Mouse (Mus musculus) layer of hippocampus, postnatal 14 days (tissue): Measurements from ENCODE around the gene Ccdc153. TPM values are rescaled to one million over a fixed set of nuclear protein-coding genes. Genes with fewer than 3 reads are reported as not detected.

Experiments
- DNase-seq, 2 experiments: peaks; one replicate each; pipeline ENCODE4 v3.0.0; 2021 to 2022; ENCODE audit warnings: low spot score in 2 of 2, mixed read lengths in 1 of 2
- total RNA-seq, 2 experiments: library from RNA; stranded (reverse); gene quantifications; 2 replicates each; pipeline ENCODE4 v1.2.3; 2021

Gene Ccdc153
- total RNA-seq, 2 experiments from 2014 or later, result 4.5 to 8.4 TPM

GRCm38 (mm10) chr9:44269973-44270372 lies 29.5 kb downstream of the Ccdc153 start:
- no peak for DNase-seq

GRCm38 (mm10) chr9:44283183-44283582 lies 42.7 kb downstream of the Ccdc153 start:
- DNase-seq, result no peak

GRCm38 (mm10) chr9:44286256-44286850 lies 45.9 kb downstream of the Ccdc153 start:
- DNase-seq, result no peak

GRCm38 (mm10) chr9:44287003-44287400 lies 46.5 kb downstream of the Ccdc153 start:
- DNase-seq, result no peak

GRCm38 (mm10) chr9:44287401-44288075 lies 47.1 kb downstream of the Ccdc153 start:
- peak in 1 of 2 experiments; percentile 18 for DNase-seq

- peak in 1 of 2 experiments; percentile 64 for DNase-seq
Observed at GRCm38 (mm10) chr9:44288076-44288958, 47.8 kb downstream of the Ccdc153 start, which contains the start of gene Abcg4. TSS of gene Abcg4 (minus strand) at chr9:44288615.

GRCm38 (mm10) chr9:44288959-44289291 lies 48.4 kb downstream of the Ccdc153 start:
- no peak for DNase-seq

GRCm38 (mm10) chr9:44292490-44292889 lies 52.0 kb downstream of the Ccdc153 start:
- DNase-seq, result no peak

Other genes with a start within 250 kb of the Ccdc153 start
- gene Thy1, start 197.3 kb upstream of the Ccdc153 start, total RNA-seq, result 100 to 1,000 TPM; 779 TPM
- 10 to 100 TPM; 60.3 to 70.8 TPM for gene Usp2, start 173.7 kb upstream of the Ccdc153 start, total RNA-seq
- 1 to 10 TPM in 1 of 2 experiments, under 1 TPM in 1; 0.33 to 8.6 TPM for gene Mfrp, start 138.9 kb upstream of the Ccdc153 start, total RNA-seq
- 10 to 100 TPM; 13.5 to 18.6 TPM for gene C1qtnf5, start 133.4 kb upstream of the Ccdc153 start, total RNA-seq
- under 1 TPM; 0.14 to 0.29 TPM for gene Gm49380, start 127.2 kb upstream of the Ccdc153 start, total RNA-seq
- 10 to 100 TPM; 27.7 to 28.2 TPM for gene Rnf26, start 127.2 kb upstream of the Ccdc153 start, total RNA-seq
- gene Mcam, start 106.2 kb upstream of the Ccdc153 start, total RNA-seq, result 10 to 100 TPM; 24.5 to 27.8 TPM
- gene Cbl, start 6.6 kb upstream of the Ccdc153 start, total RNA-seq, result 10 to 100 TPM; 58.1 to 62.7 TPM
- gene Pdzd3, start 10.8 kb downstream of the Ccdc153 start, total RNA-seq, result 1 to 10 TPM in 1 of 2 experiments, under 1 TPM in 1; 0.88 to 1.0 TPM
- gene Nlrx1, start 27.9 kb downstream of the Ccdc153 start, total RNA-seq, result 10 to 100 TPM in 1 of 2 experiments, 1 to 10 TPM in 1; 10.0 to 12.2 TPM
- 10 to 100 TPM; 69.3 to 75.8 TPM for gene Abcg4, start 47.9 kb downstream of the Ccdc153 start, total RNA-seq
- 10 to 100 TPM; 26.0 to 28.5 TPM for gene Hinfp, start 65.0 kb downstream of the Ccdc153 start, total RNA-seq
- 100 to 1,000 TPM; 128 to 144 TPM for gene C2cd2l, start 79.6 kb downstream of the Ccdc153 start, total RNA-seq
- 10 to 100 TPM; 16.2 to 16.3 TPM for gene Dpagt1, start 85.3 kb downstream of the Ccdc153 start, total RNA-seq
- gene H2afx, start 94.0 kb downstream of the Ccdc153 start, total RNA-seq, result 10 to 100 TPM; 50.5 to 59.1 TPM
- 10 to 100 TPM; 22.6 to 22.8 TPM for gene Hmbs, start 103.6 kb downstream of the Ccdc153 start, total RNA-seq
- 10 to 100 TPM; 41.8 to 46.1 TPM for gene Vps11, start 121.0 kb downstream of the Ccdc153 start, total RNA-seq
- 100 to 1,000 TPM in 1 of 2 experiments, 10 to 100 TPM in 1; 97.1 to 116 TPM for gene Hyou1, start 138.8 kb downstream of the Ccdc153 start, total RNA-seq
- 10 to 100 TPM; 39.8 to 41.0 TPM for gene Slc37a4, start 156.2 kb downstream of the Ccdc153 start, total RNA-seq
- gene Rps25, start 166.5 kb downstream of the Ccdc153 start, total RNA-seq, result 100 to 1,000 TPM; 593 to 617 TPM
- 10 to 100 TPM; 67.9 to 73.9 TPM for gene Trappc4, start 166.9 kb downstream of the Ccdc153 start, total RNA-seq
- 10 to 100 TPM; 19.6 to 24.1 TPM for gene Ccdc84, start 177.9 kb downstream of the Ccdc153 start, total RNA-seq
- gene Foxr1, start 200.5 kb downstream of the Ccdc153 start, total RNA-seq, result not detected
- gene Upk2, start 214.3 kb downstream of the Ccdc153 start, total RNA-seq, result not detected
- 10 to 100 TPM; 76.1 to 76.3 TPM for gene Bcl9l, start 242.1 kb downstream of the Ccdc153 start, total RNA-seq